Mouse (Mus musculus): ENCODE data around the gene Hlcs. TPM values are rescaled to one million over a fixed set of nuclear protein-coding genes. Genes with fewer than 3 reads are reported as not detected.

Gene Hlcs
- polyA plus RNA-seq, 1 experiment from 2014 or later: 7.7 TPM

DNA sequence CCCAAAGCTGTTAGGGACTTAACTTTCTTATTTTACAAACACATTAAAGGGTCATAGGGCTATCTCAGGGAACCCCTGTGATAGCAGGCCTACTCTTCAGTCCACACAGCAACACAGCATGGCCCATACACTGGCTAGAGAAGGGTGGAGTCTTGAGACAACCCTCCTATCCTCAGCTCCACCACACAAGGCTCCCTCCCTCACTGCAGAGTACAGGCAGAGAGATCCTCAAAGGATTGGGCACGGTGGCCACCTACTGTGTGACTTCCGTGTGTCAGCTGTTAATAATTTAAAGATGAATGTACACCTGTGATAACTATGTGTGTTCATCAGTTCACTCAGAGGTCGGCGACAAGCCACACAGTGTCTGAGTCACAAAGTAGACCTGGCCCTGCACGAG, 112.0 kb downstream of the Hlcs start:
- WGBS: 45% methylated on average over 5 of the region's 5 CpGs
- ATAC-seq: peak; percentile 39; the same call in 1 of the 2 replicates
- H3K4me3 ChIP-seq (replicated peaks): no peak overlapping the region

DNA sequence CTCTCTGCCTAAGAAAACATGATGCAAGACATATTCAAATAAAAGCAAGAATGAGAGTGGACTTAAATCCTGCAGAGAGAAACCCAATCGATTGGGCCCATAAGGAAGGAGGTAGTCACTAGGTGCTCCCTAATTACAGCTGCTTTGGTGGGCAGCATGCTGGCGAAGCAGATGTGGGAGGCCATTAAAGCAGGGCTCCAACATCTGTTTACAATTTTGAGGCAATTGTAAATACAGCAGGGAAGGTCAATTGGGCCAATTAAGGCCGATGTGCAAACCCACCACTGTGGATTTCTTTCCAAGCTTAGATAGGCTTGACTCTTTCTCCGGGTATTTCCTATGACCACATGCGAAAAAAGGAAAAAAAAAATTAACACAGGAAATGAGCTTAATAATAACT, 117.5 kb downstream of the Hlcs start:
- H3K9ac ChIP-seq: no peak overlapping the region
- H3K27me3 ChIP-seq (replicated peaks): no peaks in the 10 kb centered on the region
- no peak for ATAC-seq
- no peak overlapping the region for H3K27ac ChIP-seq
- no peaks in the 10 kb centered on the region for H3K36me3 ChIP-seq
- H3K4me3 ChIP-seq (replicated peaks): no peak overlapping the region
- WGBS: 49% methylated on average over 5 of the region's 5 CpGs
- no peaks in the 10 kb centered on the region for H3K9me3 ChIP-seq
- no peaks in the 10 kb centered on the region for H3K4me1 ChIP-seq (replicated peaks)
- H3K4me2 ChIP-seq (replicated peaks): no peak overlapping the region

More for the DNA sequence above, 112.0 kb downstream of the Hlcs start:
- Histone ChIP-seq H3K27ac (no peak overlapping the region), H3K9me3 (no peaks in the 10 kb centered on the region), H3K4me2 (replicated peaks) (no peak overlapping the region), H3K27me3 (replicated peaks) (no peaks in the 10 kb centered on the region), H3K36me3 (no peaks in the 10 kb centered on the region), H3K4me1 (replicated peaks) (0 out of 2 replicates have a peak, but pooled peaks cover 4% of the 10 kb centered on the region), H3K9ac (no peak overlapping the region)

DNA sequence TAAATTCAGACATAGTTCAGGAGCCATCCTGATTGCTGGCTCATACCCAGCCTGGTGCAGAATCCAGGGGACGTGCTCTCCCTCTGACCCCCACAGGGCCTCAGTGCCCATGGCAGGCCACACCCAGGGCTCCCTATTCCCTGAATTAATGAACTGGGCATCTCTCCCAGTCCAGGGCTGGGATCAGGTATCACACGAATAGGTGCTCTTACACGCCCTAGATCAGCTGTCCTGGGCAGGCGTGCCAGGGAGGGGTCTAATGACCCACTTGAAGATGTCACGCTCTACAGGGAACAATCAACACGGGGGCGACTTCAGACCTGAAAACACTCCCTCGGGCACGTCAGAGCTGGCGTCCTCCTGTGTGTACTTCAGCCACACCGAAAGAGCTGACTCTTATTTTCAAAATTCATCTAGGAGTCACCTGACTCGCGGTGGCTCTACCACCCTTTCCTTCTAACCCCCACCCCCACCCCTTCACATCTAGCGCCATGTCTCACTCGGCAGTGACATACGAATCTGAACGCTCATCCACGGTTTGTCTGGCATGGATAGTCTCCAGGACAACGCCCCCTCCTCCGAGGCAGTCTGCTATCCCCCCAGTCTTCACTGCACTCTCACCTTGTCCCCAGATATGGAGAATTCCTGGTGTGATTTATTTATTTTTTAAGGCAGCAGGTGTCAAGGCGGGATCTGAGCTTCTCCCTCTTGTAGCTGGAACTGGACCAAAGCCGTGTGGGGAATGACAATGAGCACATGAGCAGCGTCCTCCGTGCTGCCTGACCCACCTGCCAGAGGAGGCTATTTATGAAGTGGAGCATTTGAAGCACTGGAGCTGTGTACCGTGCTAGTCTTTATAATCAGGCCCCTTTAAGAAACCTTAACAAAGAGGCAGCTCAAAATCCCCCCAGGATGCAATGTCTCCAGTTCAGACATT, 121.7 kb downstream of the Hlcs start:
- H3K27ac ChIP-seq: no peak overlapping the region
- no peaks in the 10 kb centered on the region for H3K9me3 ChIP-seq
- H3K4me2 ChIP-seq (replicated peaks): no peak overlapping the region
- no peak for ATAC-seq
- no peaks in the 10 kb centered on the region for H3K27me3 ChIP-seq (replicated peaks)
- WGBS: 84% methylated on average over 25 of the region's 25 CpGs
- no peak overlapping the region for H3K9ac ChIP-seq
- no peaks in the 10 kb centered on the region for H3K4me1 ChIP-seq (replicated peaks)
- no peak overlapping the region for H3K4me3 ChIP-seq (replicated peaks)
- H3K36me3 ChIP-seq: no peaks in the 10 kb centered on the region

DNA sequence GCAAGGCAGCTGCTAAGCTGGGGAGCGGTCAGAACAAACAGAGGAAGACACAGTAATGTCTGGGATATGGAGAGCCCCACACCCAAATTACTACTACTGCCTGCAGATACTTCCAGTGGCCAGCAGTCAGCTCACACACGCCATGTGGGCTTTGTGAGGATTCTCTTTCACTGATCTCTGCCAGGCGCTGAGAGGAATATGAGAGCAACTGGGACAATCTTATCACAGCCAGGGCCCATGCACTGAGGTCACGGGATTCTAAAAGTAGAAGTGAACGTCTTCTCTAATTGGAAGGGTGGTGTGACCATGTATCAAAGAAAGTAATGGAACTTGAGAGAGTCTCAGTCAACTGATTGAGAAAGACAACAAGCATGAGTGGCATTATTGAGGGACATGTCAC, 123.1 kb downstream of the Hlcs start:
- WGBS: 91% methylated on average over 5 of the region's 5 CpGs

DNA sequence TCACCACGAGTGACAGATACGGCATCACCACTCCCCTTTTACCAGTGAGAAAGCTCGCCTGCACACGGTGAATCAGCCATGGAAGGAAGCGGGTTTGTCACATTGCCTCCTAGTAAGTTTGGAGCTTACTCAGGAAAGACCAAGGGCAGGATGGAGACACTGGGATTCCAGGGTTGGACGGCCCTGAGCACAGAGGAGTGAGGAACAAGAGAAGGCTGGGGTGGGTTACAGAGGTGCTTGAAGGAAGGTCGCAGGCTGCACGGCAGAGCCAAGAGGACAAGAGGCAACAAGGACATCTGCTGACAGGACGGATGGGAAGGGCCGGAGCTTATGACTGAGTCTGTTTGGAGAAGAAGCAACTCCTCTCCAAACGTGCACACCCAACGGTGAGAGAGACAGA, 126.8 kb downstream of the Hlcs start:
- Histone ChIP-seq H3K9me3 (no peaks in the 10 kb centered on the region), H3K4me1 (replicated peaks) (no peaks in the 10 kb centered on the region), H3K36me3 (no peaks in the 10 kb centered on the region), H3K4me3 (replicated peaks) (no peak overlapping the region), H3K27ac (no peak overlapping the region), H3K4me2 (replicated peaks) (no peak overlapping the region), H3K9ac (no peak overlapping the region), H3K27me3 (replicated peaks) (no peaks in the 10 kb centered on the region)
- ATAC-seq: no peak
- WGBS: 76% methylated on average over 12 of the region's 12 CpGs

More for the DNA sequence above, 123.1 kb downstream of the Hlcs start:
- no peaks in the 10 kb centered on the region for H3K9me3 ChIP-seq
- H3K27ac ChIP-seq: no peak overlapping the region
- no peaks in the 10 kb centered on the region for H3K4me1 ChIP-seq (replicated peaks)
- H3K9ac ChIP-seq: no peak overlapping the region
- no peaks in the 10 kb centered on the region for H3K36me3 ChIP-seq
- no peaks in the 10 kb centered on the region for H3K27me3 ChIP-seq (replicated peaks)
- no peak for ATAC-seq
- H3K4me2 ChIP-seq (replicated peaks): no peak overlapping the region
- no peak overlapping the region for H3K4me3 ChIP-seq (replicated peaks)

DNA sequence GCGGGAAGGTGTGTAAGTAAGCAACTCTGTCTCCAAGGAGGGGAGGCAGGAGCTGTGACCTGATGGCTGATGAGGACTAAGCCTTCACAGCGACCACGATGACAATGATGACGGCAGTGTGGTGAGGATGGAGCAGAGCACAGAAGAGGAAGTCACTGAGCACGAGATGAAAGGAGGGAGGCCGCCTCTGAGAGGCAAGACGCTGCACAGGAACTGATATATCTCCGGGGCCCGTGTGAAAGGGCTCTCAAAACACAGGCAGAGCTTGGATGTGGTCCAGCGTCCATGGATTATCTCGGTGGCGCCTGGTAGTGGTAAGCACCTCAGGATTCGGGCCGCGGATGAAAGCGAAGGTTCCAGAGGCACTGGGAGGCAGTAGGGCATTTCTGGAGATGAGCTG, 127.9 kb downstream of the Hlcs start:
- H3K4me3 ChIP-seq (replicated peaks): no peak overlapping the region
- 52% methylated on average over 16 of the region's 16 CpGs for WGBS
- no peaks in the 10 kb centered on the region for H3K9me3 ChIP-seq
- H3K27me3 ChIP-seq (replicated peaks): no peaks in the 10 kb centered on the region
- H3K4me2 ChIP-seq (replicated peaks): no peak overlapping the region
- H3K36me3 ChIP-seq: no peaks in the 10 kb centered on the region
- no peak overlapping the region for H3K9ac ChIP-seq
- no peaks in the 10 kb centered on the region for H3K4me1 ChIP-seq (replicated peaks)
- ATAC-seq: no peak
- H3K27ac ChIP-seq: no peak overlapping the region

DNA sequence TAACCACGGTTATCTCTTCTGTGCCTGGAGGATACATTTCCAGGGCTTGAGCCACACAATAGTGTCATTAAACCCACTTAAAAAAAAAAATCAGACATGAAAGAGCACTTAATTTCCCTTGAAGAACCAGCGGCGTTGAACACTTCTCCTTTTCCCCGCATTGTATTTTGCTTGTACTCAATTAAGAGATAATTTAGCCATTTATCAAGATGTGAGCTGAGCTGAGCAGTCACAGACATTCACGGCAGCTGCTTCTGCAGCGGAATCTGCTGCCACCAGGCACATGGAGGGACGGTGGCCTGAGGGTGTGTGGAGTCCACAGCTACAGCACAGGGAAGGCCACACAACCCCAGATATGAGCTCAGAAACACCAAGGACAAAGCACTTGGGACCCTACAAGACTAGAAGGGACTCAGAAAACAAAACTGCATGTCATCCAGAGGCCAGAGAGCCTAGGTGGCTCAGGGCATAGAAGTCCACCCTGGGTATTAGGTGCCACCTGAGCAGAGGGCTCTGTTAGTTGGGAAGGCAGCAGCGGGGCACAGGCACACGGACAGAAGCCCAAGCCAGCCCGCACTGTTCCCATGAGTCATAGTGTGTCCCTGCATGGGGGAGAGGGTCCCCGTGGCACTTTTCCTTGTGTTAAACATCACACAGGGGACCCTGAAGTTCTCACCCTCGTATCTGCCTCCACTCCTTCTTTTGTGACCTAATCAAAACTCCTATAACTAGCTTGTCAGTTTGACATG, 133.1 kb downstream of the Hlcs start:
- no peak for ATAC-seq
- Histone ChIP-seq H3K36me3 (no peaks in the 10 kb centered on the region), H3K27me3 (replicated peaks) (no peaks in the 10 kb centered on the region), H3K4me1 (replicated peaks) (0 out of 2 replicates have a peak, but pooled peaks cover 2% of the 10 kb centered on the region), H3K4me3 (replicated peaks) (no peak overlapping the region), H3K9me3 (no peaks in the 10 kb centered on the region), H3K27ac (no peak overlapping the region), H3K9ac (no peak overlapping the region), H3K4me2 (replicated peaks) (no peak overlapping the region)
- 63% methylated on average over 12 of the region's 12 CpGs for WGBS

DNA sequence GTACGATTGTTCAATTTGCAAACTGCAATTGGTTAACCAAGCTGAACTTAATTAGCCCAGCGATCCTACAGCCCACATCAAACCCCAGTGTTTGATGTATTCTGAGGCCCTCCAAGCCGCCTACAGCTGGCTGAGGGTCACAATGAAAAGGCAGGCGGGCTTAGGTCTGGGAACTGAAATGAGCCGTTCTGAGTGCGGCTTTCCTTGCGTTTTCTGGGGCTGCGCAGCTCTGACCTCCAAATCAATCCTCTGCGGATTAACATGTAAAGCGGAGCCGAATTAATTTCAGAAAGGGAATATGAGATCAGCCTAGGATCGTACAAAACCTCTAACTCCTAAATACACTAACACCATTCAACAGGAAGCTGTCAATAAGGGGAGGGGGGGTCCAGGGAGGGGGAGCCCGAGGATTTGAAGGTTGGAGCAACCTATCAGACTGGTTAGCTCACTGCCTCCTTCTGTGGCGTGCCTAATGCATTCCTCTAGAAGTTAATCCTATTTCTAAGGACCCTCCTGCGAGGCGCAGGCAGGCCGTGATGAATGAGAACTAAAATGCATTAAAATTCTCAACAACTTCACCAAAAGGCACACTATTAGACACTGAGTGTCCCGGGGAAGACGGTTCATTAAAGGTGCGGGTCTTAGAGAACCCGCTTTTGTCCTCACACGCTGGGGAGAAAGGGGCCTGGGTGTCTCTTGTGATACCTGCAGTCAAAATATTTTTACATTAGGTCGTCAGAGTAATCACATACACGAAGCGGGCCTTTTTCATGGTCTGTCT, 133.8 kb downstream of the Hlcs start:
- no peak for ATAC-seq
- Histone ChIP-seq H3K27ac (no peak overlapping the region), H3K4me3 (replicated peaks) (no peak overlapping the region), H3K9me3 (no peaks in the 10 kb centered on the region), H3K4me2 (replicated peaks) (no peak overlapping the region), H3K27me3 (replicated peaks) (no peaks in the 10 kb centered on the region), H3K4me1 (replicated peaks) (0 out of 2 replicates have a peak, but pooled peaks cover 2% of the 10 kb centered on the region), H3K36me3 (no peaks in the 10 kb centered on the region), H3K9ac (no peak overlapping the region)
- 51% methylated on average over 25 of the region's 25 CpGs for WGBS

DNA sequence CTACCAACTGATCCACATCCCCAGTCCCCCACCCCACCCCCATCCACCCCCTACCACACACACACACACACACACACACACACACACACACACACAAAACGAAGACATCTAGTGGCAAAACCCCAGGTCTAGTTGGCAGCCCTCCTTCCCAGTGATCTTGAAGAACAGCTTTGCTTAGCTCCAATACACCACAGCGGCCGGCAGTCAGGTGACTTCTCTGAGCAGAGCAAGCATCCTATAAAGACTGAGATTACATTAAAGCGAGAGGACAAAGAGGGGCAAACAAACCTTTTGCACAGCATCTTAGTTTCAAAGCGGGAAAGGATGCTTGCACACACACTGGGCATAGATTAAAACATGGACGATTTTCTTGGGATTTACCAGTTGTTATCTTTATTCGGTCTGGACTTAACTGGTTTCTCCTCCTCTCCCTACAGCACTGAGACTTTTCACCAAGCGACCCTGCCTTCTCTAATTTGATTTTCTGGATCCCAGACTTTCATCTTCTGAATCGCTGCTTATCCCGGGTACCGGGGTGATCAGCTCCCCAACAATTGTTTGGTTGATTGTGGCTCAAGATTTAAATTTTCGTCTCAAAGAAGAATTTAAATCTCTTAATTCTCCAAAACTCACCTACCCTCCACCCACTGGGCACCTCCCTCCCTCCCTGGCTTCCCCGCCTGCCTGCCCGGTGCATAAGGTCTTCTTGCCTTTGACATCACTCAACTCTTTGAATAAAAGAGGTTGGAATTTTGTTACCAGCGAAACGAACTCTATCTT, 134.7 kb downstream of the Hlcs start:
- WGBS: 79% methylated on average over 16 of the region's 16 CpGs
- Histone ChIP-seq H3K4me1 (replicated peaks) (0 out of 2 replicates have a peak, but pooled peaks cover 2% of the 10 kb centered on the region), H3K36me3 (no peaks in the 10 kb centered on the region), H3K4me3 (replicated peaks) (no peak overlapping the region), H3K9me3 (no peaks in the 10 kb centered on the region), H3K9ac (no peak overlapping the region), H3K27me3 (replicated peaks) (no peaks in the 10 kb centered on the region), H3K4me2 (replicated peaks) (no peak overlapping the region), H3K27ac (no peak overlapping the region)
- no peak for ATAC-seq

DNA sequence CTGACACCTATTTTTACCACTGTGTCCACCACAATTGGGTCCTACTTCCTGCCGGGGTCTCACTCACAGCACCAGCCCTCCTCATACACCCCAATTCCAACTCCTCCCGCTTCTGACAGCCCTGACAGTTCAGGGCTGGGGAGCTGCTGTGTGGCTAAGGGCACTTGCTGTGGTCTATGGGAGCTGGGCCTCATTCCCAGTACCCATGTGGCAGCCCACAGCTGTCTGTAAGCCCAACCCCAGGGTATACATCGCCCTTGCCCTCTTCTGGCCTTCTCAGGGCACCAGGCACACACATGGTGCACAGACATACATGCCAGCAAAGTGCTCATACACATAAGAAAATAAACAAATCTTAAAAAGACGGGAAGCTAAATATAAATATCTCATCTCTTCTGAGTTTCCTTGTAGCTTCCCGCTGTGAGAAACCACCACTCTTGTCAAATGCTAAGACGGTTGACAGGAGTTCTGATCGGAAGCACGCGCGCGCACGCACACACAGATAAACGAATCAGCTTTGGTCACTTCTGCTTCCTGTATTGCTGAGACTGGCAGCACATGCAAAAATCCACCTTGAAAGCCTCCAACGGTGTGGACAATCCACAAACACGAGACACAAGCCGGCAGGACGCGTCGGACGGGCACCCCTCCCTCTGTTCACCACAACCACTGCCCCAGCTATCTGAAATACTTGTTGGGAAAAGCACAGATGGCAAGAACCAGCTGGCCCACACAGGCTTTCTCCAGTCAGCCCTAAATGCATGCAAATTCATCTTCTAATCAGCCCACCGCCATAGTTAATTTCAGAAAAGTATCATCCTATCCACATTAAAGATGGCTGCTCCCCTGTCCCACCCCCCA, 136.1 kb downstream of the Hlcs start:
- Histone ChIP-seq H3K9me3 (no peaks in the 10 kb centered on the region), H3K27me3 (replicated peaks) (no peaks in the 10 kb centered on the region), H3K9ac (no peak overlapping the region), H3K4me1 (replicated peaks) (0 out of 2 replicates have a peak, but pooled peaks cover 2% of the 10 kb centered on the region), H3K4me3 (replicated peaks) (no peak overlapping the region), H3K36me3 (no peaks in the 10 kb centered on the region), H3K4me2 (replicated peaks) (no peak overlapping the region), H3K27ac (no peak overlapping the region)
- ATAC-seq: no peak
- 72% methylated on average over 21 of the region's 21 CpGs for WGBS

Data from intestine, embryonic 15.5 days (tissue).